Mouse (Mus musculus) T-helper 17 cell (primary cell): ENCODE results near the gene Plekhh2.

Experiments
- in situ Hi-C, 2 experiments: fragments of 300-600 bp; cut with MboI, MseI; formaldehyde crosslinking; loops; 1 replicate in 1 of 2; 2 replicates in 1 of 2; pipeline ENCODE4 v1.15.1; 2025; ENCODE audit warnings: high pct_unique_total_duplicates in 2 of 2

Plekhh2 gene

DNA sequence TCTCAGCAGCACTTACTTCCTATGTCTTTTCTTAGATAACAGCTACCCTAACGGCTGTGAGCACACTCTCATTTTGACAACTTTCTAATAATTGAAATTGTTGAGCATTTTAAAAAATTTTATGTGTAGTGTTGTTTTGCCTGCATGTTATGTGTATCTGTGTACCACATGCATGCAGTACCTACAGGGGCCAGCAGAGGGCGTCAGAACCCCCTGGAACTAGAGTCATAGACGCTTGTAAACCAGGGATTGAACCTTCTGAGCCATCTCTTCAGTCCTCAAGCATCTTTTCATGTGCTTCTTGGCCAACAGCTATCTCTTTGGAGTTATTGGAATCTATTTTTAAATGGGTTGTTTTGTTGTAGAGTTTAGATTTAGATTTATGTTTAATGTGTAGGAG lies 130.2 kb downstream of the Plekhh2 start:
- in situ Hi-C loops: no loop called here

DNA sequence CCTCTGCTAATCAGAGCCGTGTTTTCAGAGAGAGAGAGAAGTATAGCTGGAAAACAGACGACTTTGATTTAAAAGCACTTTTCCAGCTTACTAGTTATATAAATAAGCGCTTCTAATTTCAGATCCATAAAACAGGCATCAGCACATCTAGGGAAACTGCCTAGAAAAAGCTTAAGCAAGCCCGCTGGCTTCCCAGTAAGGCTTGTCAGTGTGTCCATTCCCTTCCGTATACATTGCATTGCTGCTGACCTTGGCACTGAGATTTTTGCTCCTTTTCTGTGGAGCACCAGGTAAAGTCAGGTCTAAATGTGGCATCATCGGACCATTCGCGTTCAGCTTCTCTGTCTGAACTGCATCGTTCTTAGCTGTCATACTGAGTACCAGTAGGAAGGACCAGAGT lies 130.6 kb downstream of the Plekhh2 start:
- in situ Hi-C loops: no loop called here

DNA sequence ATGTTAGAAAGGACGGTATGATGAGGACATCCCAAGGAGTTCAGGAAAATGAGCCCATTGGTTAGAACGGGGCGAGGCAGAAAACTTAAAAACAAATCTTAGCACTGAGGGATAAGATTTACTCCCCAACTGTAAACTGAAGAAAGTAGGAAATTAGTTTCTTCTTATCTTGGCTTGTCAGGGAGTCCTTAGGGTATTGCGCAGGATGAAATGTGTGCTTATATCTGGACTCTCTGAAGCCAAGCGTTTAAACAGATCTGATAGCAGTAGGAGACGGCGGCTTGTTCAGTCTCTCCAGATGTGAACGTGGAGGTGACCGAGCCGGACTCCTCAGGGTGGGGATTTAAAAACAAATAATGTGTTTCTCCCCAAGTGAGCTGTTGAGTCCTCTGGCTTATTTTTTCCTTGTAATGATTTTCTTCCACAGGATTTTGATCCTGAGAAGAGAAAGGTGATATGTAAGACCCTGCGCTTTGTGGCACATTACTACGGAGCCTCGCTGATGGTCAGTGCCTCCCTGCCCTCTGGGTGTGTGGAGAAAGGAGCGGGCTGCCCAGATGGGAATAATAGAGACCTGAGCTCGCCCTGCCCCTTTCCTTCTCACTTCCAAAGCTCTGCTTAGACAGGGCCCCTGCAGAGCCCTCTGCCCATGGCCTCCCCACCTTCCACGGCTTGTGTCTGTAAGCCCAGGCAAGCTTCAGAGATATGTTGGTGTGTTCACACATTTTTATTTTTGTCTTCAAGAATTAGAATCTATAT lies 132.8 kb downstream of the Plekhh2 start:
- in situ Hi-C loops: no loop called here

DNA sequence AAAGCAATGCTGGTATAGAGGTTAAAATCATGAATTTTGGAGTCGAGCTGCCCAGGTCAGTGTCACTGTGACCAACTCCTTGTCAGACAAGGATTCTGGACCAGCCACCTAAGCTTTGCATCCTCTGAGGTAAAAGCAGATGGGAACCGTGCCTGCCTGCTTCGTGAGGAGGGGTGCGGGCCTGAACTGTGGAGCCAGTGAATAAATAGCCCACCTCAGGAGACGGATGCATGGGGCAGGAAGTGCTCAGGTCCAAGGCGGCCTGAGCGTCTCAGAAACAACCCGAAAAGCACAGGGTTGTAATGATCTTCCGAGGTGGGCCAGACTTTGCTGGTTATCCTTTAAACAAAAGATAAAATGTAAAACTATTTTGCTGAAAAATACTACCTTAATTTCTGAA lies 133.4 kb downstream of the Plekhh2 start:
- in situ Hi-C loops: no loop called here

DNA sequence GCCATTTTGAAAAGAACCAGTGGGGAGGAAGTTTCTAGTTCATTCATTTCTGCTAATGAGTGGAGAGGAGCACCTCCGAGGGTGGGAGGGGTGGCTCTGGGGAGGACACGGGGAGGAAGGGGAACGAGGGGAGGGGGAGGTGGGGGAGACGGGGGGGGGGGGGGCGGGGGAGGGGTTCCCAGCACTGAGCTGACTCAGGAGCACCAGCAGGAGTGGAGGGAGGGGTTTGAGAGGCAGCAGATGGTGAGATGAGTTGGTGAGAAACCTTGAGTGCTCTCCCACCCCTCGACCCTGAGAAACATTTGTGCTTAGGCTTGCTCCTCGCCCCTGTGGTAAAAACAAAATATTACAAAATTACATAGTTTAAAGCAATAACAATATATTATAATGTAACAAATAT lies 134.2 kb downstream of the Plekhh2 start:
- in situ Hi-C loops: no loop called here

DNA sequence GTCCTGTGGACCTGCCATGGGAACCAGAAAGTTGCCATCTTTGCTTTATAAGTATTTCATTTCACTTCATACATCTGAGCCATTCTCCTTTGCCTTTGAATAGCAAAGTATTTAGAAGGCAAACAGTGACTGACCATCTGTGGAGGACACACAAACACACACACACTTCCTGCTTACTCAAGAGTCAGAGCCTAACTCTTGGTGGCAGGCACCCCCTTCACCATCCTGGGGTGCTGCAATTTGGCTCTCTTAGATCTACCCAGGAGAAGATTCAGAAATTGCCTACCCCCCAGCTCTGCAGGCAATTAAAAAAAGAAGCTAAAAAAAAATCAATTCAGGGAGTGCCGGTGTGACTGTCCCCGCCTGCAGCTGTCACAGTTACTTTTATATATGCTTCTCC lies 134.8 kb downstream of the Plekhh2 start:
- in situ Hi-C loops: no loop called here

DNA sequence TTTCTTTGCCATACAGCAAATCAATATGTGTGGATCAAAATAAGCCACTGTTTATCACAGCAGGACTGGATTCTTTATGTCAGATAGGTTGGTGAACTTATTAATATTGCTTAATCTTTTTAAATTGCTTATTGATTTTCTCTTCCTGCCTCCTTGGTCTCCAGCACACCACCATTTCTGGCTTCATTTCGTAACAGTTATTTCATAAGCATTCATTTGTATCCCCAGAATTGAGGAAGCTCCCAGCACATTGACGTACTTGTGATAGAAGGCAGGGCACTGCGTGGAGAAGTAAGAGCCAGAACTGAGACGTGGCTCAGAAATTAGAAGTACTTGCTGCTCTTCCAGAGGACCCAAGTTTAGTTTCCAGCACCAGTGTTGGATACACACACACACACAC lies 135.9 kb downstream of the Plekhh2 start:
- in situ Hi-C loops: no loop called here

DNA sequence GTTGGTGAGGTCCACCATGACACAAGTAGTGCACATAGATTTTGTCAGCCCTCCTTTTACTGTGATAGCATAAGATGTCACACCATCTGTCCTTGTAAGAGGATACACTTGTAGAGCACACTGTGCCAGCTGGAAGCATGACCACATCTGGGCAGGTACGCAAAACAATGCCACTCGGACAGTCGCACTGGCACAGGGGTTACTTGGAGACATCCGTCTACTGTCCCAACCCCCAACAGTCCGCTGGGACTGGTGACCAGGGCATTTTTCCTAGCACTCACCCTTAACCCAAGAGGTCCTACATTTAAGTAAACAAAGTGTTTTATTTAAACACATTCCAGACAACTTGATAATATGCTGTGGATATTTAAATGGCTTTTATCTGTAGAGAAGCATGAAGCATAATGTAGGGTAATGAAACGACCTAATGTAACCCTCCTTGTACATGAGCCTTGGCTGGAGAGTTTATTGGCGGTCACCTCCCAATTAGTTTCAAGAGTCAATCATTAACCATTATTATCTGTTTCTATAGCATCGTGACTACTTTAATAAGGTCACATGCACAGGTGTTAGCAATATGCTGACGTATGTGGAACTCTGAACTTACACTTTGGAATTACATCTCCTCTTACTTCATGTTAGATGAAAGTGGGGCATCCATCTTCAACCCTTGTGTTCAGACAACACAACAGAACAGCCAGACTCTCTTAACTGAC lies 138.8 kb downstream of the Plekhh2 start:
- in situ Hi-C loops: loop anchor here in 1 of 2 experiments (5.0 kb wide), 1 partner anchor 37 kb away; no protein-coding TSS in a partner anchor

DNA sequence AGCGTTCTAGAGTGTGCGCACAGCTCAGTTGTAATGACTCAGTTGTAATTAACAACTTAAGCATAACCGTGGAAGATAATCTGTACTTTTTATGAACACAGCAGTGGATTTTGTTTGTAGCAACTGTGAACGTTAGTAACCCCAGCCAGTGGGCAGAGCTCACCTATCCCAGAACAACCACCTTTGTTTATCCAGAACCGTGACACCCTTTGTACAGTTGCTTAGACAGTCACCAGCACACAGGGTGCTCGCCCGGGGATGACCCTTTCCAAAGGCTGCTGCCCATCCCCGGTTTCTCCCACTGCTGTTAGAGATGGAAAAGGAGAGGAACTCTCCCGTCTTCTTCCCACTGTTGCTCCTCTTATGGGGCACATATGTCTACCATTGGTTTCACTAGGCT lies 141.8 kb downstream of the Plekhh2 start:
- in situ Hi-C loops: loop anchor here in 1 of 2 experiments (5.0 kb wide), 1 partner anchor 34 kb away; no protein-coding TSS in a partner anchor

DNA sequence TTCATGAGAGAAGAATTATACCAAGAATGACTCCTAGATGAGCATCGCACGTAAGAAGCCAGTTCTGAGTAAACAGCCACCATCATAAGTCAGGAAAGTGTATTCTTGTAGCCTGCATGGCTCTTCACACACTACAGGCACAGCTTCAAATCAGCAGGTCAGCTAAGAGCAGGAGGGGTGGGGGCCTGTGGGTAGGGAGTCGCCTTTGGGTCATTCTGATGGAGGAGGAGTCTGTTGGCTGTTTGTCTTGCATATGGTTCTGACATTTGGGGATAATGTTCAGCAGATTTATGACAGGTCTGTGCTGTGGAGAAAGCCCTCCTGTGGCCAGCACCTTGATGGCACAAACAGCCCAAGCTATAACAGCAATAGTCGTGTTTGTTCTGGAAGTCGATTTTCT lies 144.5 kb downstream of the Plekhh2 start:
- in situ Hi-C loops: no loop called here

DNA sequence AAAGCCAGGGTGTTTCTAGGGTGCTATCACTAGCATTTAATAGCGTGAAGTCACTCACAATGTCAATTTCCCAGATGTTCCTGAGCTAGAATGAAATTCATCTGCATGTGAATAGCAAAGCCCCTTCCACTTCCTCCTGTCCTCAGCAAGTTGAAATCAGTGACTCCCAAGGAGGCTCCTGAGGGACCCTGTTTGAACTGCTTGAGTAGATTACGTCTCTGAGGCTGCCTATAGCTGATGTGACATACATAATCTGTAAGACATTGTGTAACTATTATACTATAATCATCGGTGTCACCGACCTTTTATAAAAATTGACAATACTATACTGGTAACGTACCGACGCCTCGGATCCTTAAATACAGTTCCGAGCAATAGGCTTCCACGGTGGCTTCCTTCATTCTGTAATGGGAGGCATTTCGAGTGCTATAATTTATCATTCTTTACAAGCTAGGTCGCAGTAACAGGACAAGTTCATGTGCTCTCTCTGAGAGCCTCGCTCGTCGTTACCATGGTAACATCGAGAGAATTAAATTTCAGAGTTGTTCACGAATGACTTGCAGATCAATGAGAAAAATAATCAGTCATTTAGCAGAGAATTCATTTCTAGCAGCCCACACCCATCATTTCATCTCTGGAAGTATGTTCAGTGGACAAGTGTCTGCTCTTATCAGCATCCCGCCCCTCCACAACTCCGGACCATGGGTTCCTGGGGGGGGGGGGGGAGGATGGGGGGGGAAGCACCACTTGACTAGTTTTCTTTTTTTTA lies 145.1 kb downstream of the Plekhh2 start:
- in situ Hi-C loops: no loop called here

DNA sequence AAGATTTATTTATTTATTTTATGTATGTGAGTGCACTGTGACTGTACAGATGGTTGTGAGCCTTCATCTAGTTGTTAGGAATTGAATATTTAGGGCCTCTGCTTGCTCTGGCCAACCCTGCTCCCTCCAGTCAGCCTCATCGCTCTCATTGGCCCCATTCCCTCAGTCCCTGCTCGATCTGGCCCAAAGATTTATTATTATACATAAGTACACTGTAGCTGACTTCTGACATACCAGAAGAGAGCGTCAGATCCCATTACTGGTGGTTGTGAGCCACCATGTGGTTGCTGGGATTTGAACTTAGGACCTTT lies 145.7 kb downstream of the Plekhh2 start:
- in situ Hi-C loops: no loop called here

DNA sequence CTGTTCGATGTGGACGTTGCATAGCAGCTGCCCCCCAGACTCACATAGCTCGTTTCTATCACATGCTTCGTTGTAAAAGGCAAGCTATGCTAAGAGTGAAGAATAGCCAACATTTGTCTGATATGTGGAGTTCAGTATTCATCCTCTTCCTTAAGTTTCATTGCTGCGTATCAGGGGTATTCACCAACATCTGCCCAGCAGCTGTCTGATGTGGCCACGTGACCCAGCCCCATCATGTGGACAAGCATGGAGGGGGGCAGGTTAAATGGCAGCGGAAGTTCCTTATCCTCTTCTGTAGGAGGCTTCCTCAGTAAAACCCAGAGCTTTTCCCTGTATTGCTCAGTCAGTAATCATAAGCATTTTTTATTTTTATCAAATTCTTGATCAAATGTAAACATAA lies 146.1 kb downstream of the Plekhh2 start:
- in situ Hi-C loops: no loop called here

DNA sequence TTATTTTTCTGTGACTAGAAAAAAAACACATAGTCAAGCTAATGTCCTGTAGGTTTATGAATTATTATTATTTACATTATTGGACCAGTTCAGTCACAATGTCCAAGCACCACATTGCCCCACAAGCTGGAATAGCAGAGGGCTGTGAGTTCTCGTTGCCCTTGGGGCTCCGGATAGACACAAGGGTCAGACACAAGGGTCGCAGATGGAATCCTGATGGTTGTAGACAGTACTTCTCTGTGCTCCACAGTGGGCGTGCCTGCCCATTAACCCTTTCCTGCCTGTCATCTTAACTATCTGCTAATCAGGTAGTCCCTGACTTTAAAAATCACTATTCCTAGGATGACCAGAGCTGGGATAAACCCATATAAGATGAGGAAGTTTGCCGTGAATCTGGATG lies 146.5 kb downstream of the Plekhh2 start:
- in situ Hi-C loops: no loop called here

DNA sequence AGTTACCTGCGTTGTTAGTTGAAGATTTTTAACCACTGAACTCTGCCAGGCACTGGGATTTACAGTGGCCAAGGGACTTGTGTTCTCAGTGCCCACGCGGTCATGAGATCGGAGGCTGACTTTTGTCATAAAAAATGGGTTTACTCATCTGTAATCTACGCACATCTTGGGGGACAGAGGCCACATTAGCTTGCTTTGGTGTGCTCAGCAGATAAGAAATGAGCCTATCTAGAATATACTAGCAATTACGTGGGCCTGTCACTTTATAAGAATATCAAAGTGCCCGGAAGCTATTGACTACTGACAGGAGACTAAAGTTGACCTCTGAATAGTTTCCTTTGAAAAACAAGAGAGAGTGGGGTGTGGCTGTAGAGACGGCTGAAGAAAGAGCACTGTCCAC lies 147.3 kb downstream of the Plekhh2 start:
- in situ Hi-C loops: no loop called here

DNA sequence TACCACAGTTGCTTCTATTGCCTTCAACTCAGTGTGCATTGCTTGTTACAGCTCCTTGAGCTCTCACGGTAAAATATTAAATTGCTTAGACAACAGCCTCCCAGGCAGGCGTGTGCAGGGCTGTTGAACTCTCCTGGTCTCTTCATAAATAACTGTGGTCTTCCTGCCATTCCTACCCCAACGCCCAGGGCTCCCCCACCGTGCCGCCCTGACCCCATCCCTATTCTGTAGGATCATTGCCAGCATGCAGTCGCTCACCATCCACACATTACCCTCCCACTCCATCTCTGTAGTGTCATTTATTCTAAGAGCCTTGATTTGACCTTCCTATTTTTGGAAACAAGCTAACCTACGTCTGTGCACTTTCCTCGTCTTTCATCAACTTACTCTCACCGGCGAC lies 153.4 kb downstream of the Plekhh2 start:
- in situ Hi-C loops: no loop called here

DNA sequence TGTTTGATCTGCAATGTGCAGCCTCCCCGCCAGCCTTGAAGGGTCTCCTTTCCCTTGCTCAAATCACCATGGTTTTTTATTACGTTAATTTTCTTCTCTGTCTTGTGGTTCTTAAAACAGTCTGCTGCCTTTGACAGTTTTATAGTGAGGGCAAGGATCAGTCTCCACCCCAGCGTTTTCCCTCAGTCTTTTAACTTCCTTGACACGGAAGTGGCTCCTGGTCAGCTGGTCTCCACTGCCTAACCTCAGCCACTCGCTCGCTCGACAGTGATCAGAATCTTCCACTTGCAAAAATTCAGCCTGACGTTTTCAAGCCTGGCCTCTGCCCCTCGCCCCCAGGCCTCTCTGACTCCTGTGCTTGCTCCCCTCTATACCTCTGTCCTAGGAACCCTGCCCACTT lies 154.0 kb downstream of the Plekhh2 start:
- in situ Hi-C loops: no loop called here

DNA sequence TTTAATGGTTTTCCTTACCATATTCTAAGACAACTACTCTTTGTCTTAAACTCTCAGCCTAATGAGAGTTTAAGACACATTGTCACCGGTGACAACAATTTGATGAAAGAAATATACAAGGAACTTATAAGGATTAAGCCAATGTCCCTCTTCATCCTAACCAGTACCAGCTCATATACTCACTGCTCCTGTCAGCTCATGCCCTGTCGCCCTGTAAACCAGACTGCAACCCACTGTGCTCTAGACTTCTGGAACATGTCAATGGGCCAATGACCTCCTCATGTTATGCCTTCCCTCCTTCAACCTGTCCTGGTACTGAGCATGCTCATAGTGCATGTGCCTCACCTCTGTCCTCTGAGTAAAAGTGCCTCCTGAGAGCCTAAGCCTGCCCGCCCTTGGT lies 156.2 kb downstream of the Plekhh2 start:
- in situ Hi-C loops: no loop called here
